Mouse (Mus musculus) stomach, postnatal 0 days (tissue): ENCODE data around the gene Oprd1.

Experiments used
- CTCF ChIP-seq: IDR thresholded peaks from 2 replicates; pipeline ENCODE4 v1.5.1; 2016; ENCODE audit warnings: antibody characterized with exemption, low read depth, mild to moderate bottlenecking, moderate library complexity
- EP300 ChIP-seq: optimal IDR thresholded peaks from 2 replicates; pipeline ENCODE3; 2016; ENCODE audit warnings: antibody characterized with exemption

GRCm38 (mm10) chr4:132088921-132089320 lies 55.4 kb downstream of the Oprd1 start:
- TF ChIP-seq CTCF (peak; percentile 97), EP300 (no peak)
